Mouse (Mus musculus) T-helper 1 cell (primary cell): ENCODE measurements at regions not wholly inside any gene's neighbourhood (a gene's known extent, or its start where the extent isn't known, plus 50 kb on each side); places are given as distances from the start of the nearest gene placed in this dataset.

Experiments used
- in situ Hi-C: fragments of 300-600 bp; cut with MboI, MseI; formaldehyde crosslinking; loops from one replicate; pipeline ENCODE4 v1.15.1; 2025; ENCODE audit warnings: high pct_unique_total_duplicates

DNA sequence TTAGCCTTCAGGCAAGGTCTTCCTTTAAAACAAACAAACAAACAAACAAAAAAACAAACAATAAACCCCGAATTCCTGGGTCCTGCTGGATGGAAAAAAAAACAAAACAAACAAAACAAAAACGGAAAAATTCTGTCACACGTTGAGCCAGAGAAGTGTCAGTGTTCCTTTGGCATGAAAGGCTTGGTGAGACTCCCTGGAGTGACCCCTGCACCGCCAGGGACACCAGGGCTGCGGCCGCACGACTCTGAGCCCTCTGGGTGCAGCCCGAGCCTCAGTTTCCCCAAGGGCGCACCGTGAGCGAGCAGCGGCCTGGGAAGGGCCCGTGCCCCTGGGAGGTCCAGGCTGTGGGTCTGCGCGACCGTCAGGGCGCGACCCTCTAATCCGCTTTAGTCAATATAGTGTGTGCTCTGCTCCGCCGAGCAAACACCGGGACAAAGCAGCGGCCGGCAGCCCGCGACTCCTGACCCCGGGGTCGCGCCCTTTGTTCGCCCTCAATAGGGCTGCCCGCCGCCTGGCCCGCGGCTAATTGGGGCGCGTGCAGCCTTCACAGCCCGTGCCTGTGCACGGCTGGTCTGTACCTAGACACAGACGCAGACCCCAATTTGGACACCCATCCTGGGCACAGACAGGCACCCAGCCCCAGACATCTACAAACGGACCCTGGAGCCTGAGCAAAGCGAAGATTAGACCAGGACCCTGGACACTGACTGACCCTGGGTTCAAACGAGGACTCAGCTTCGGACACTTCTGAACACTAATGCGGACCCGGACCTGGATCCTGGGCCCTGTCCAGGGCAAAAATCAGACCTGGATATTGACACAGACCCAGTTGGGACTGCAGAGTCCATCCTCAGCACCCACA is 74.0 kb upstream of the Ppara start:
- in situ Hi-C loops: no loop called here

DNA sequence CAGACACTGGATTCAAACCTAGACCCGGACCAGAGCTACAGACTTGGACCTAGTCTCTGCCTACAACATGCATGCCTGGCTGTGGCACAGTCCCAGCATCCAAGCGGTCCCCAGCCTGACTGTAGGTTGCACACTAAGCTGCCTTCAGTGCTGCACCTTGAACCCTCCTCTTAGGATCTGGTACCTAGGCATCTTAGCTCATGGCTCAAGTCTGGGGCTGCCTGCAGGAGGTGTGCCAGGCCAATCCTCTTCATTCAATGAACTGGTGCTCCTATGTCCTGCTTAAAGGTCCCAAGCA is 73.4 kb upstream of the Ppara start:
- in situ Hi-C loops: no loop called here

DNA sequence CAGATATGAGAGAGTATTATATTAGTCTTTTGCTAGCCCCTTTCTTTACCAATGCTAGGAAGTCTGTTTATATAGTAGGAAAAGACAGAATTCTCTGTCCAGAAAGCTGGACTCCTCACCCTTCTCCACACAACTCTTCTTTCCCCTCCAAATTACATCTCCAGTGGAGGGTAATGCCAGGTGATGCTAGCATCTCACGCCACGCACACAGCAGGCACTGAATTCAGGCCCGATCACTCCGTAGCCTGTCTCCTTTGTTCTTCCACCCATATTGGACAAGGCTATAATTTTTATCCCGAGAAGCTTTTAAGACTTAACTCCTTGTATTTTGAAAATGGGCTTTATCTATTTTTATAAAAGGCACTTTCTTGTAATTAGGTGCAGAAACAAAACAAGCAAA is 73.0 kb upstream of the Ppara start:
- in situ Hi-C loops: no loop called here

DNA sequence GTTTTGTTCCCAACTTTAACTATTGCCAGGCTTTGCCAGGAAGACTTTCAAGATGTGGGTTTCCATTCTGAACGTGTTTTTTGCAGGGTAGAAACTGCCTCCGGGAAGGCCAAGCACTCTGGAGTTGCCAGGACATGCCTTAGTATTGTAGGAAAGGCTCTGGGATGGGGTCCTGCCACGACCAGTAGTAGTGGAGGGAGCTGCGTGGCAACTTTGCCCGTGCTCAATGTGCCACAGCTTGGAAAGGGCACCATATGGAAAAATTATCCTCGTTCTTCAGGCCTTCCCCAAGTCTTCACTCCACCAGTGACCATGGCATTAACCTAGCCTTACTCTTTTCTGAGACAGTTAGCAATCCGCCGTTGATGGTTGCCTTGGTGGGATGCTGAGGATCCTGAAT is 72.5 kb upstream of the Ppara start:
- in situ Hi-C loops: no loop called here

DNA sequence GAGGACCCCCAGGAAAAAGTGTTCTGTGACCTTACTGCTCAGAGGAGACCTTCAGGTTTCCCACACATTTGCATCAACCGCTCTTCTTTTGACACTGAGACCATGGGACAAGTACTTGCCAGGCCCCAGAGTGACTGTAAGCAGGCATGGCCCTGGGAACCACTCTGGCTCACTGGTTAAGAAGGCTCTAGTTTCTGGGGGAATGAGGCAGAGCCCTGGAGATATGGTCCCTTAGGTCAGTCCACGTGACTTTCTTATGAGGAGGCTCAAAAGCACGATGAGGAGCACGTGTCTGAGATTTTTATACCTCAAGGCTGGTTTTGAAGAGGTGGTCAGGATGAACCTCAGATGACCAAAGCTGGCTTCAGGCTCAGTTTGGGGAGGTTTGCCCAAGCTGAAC is 72.1 kb upstream of the Ppara start:
- in situ Hi-C loops: no loop called here

DNA sequence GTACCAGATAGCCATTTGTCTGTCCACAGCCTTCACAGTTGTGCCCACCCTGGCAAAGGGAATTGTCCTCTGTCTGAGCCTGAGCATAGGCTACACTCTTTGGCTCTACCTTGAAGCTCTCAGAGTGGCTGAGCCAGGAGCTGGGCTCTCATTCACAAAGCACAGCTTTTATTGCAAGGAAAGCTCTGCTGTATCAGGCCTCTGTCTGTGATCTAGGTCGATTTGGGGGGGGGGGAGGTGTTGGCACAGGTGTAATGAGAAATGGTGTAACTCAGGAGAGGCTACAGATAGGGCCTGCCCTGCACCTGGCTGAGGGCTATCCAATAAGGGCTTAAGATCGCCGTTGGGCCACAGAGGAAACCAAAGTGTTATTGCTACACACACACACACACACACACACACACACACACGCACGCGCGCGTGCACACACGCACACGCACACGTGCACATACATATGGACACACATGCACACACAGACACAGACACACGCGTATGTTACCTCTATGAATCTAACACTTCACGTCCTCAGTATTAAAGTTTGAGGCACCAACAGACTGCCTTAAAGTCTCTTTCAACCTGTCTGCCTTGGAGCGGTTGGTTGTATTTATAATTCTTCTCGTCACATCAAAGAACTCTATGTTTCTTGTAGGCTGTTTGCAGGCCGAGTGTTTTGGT is 70.9 kb upstream of the Ppara start:
- in situ Hi-C loops: no loop called here

DNA sequence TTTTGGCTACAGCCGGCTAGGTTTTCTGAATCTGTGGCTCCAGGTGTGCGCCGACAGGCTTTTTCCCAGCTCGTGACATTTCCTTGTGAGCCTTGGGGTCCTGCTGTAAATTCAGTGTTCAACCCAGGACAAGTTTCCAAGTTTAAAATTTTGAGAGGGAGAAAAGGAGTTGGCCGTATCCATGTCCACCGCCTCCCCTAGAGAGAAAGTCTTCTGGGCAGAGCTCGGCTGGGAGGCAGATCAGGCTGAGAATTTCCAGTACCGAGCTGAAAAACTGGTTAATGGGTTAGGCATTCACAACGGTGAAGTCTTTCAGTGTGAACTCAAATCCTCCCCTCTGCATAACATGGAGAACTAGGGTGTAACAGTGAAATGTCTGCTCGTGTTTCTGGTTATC is 70.4 kb upstream of the Ppara start:
- in situ Hi-C loops: no loop called here

DNA sequence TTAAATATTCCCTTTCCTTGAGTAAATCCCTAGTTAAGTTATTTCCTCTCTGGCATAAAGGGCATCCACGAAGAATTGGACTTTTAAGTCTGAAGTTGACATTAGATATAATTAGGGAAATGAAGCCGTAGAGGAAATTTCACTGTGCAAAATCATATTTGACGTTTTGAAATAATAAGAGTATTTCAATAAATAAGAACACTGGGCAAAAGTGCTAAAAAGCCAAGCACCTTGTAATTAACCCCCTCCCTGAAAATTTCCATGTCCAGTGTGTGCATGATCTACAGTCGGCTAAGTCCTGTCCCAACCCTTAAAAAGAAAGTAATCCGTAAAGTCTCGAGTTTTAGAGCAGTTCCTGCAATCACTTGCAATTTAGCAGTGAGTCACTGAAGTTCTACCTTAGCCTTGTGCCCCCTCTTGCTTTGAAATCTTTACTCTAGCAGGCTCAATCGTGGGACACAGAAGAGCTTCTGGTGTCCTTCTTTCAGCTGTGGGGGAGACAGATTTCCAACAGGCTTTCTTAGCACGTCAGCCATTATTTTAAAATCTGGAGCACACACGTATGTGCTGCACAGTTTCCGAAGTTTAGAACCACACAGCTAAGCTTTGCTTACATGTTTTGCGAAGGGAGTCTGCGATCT is 69.5 kb upstream of the Ppara start:
- in situ Hi-C loops: no loop called here

DNA sequence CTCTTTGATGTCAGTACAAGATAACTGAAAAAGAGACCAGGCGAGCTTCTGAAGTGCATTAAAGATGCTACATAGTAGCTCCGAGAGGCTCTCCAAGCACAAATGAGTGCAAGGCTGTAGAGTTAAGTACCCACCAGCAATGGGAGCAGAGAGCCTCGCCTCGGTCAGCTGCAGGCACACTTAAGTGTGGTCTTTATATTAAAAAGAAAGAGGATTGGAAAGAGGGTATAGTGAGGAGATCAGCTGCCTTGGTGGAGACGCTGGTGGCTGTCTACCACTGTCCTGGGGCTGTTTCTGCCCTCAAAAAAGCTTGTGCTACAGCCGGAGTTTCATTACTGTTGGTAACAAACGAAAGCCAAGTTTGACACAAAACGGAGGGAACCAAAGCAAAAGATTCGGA is 68.3 kb upstream of the Ppara start:
- in situ Hi-C loops: no loop called here

DNA sequence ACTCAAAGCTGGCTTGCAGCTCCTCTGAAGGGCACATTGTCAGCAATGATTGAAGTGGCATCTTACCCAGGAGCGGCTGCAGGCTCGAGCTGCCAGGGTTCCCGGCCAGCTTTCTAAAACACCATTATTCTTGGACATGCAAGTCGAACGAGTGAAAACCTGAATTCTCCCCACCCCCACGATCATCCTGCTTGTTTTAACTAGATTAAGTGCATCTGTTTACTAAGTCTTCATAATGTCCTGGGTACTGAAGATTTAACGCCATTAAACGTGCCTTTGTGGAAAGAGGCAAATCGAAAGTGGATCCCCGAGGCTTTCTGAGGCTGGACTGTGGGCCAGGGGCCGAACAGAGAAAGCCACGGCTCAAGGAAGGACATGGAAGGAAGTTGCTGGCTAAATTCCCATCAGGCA is 67.4 kb upstream of the Ppara start:
- in situ Hi-C loops: no loop called here

DNA sequence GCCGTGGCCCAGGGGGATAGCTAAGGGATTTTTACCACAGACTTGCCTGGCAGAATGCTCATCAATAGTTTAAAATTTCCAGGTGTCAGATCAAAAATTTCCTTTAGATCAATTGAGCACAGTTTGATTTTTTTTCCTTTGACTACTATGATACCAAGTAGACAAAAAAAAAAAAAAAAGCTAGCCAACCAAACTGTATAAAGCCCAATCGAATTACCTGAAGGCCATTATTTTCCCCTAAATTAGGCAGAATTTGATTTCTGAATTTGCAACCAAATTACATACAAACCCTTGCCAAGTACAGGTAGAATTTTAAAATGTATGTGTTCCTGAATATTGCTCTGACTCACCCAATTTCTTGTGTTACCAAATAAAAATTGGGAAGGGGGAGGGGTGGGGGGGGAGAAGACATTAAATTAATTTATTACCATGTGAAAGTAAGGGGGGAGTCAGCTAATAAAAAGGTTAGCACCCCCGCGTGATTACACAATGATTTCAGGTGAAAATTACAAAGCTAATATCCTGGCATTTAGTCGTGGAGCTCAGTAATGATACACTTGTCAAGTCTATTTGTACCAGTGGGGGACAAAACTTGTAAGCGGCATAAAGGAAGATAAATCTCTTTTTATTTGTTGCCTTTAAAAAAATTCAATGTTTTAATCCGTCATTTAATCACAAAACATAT is 66.7 kb upstream of the Ppara start:
- in situ Hi-C loops: no loop called here

DNA sequence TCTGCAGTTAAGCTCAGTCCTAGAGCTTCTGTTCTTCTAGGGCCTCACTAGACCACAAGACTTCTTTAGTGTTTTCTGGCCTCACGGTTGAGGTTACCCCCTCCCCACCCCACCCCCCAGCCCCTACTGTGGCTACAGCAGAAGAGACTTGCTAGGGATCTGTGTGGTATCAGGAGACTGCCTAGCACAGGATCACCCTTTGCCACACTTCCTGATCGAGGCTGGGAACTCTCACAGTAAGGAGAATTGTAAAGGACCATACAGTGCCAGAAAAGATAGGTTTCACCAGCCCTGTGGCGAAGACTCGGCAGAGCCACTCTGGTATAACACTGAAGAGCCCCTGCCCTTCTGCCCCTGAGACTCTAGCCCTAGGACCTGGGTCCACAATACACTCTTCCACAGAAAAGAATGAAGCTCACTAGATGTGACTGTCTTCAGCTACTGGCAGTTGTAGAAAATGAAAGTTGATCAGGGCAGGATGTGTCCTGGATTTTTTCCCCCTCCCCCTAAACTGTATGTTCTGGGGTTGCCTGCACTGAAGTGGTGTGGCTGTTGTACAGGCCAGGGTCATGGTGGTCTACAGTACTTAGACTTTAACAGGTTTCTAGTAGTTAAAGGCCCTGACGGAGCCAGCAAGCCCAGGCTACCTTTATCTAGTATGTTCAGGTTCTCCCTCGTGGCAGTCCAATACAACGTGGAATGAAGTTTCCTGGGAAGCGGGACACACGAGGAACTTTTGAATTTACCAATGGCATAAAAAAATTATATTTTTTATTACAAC is 65.7 kb upstream of the Ppara start:
- in situ Hi-C loops: no loop called here

DNA sequence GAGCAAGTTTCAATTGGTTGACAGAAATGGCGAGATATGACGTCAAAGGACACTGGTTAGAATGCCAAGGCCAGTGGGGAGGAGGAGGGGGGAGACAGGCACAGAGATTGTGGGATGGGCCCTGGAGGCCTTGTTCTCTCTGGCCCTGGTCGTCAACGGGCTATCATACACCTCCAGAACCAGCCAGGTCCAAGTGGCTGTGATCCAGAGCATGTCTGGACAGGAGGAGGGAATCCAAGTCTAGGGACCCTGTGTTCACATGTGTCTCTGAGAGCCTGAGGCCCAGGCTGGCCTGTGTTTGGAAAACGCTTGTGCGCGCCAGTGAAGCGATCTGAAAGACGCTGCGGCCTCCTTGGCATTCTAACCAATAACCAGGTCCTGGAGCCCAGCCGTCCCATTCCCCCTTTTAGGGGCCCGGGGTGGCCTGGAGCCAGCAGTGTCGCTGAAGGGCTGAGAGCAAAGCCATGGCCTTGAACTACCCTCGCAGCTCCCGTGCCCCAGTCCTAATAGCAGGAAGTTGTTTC is 65.1 kb upstream of the Ppara start:
- in situ Hi-C loops: no loop called here

DNA sequence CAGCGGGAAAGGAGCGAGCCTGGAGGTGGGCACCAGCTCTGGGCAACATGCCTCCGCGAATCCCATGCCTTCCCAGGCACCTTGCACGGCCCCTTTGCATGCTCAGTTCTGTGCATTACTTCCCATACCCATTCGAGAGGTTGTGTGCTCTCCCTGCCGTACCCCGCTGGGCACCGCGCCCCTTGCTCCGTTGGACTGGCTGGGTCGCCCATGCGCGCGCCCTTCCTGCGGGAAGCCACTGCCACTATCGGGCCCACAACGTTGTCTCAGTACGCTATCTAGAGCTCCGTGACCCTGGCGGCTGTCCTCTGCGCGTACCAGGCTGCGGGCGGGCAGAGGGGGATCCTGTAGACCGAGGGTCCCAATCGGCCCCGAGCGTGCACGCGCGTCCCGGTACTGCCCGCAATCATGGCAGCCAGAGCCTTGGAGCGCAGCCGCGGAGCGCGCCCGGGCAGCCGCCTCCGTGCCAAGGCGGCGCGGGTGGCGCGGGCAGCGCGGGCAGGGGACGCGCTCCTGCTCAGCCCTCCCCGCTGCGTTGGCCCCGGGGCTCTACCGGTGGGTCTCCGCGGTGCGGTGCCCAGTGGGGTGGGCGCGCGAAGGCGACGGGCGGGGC is 64.5 kb upstream of the Ppara start:
- in situ Hi-C loops: no loop called here

DNA sequence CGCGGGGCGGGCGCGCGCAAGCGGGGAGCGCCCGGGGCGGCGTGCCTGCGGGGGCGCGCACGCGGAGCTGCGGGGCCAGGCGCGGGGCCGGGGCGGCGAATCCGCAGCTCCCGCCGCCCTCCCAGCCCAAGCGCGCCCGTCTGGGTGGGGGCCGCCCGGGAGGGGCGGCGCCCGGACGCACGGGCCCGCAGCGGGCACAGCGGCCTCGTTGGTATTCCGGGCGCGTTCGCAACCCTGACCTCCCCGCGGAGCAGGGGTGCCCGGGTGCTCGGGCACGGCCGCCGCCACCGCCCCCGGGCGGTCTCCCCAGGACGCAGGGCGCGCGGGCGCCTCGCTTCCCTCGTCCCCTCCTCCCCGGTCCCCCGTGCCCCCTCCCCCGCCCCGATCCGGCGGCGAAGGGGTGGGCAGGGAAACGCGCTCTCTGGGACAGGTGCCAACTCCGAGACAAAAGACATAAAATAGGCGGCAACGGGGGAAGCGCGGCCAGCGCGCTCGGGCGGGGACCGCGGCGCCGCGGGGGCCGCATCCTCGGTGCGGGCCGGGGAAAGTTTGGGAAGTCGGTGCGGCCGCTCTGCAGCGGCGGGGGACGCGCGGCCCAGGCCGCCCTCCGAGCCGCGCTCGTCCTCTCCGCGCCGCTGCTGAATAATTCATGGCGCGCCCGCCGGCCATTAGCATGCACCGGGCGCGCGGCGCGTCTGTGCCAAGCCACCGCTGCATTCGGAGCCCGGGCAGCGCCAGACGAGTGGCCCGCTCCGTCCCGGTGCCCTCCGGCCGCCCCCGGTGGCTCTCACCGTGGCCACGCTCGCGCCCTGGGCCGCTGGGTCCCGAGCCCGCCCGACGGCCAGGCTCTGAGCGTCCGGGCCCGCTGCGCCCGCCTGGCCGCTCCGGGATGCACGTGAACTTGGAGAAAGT is 63.7 kb upstream of the Ppara start:
- in situ Hi-C loops: no loop called here

DNA sequence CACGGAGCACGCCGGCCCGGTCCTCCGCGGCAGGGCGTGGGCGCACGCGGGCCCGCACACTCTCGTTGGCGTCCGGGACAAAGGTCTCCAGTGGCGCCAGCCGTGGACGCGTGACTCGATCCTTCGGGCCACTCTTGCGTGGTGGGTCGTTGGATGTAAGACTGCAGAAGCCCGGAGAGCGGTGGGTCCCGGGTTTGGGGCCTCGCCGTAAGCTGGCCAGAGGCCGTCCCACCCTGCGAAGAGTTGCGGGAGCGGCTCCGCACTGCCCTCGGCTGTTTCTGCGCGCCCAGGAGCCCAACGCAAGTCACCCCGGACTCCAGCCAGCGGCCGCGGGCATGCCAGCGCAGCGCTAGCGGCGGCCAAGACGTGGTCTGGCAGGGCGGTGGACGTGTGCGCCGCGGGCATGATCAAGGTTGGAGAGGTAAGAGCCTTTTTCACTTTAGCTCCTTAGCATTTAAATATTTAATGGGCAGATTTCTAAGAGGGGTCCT is 63.0 kb upstream of the Ppara start:
- in situ Hi-C loops: no loop called here

DNA sequence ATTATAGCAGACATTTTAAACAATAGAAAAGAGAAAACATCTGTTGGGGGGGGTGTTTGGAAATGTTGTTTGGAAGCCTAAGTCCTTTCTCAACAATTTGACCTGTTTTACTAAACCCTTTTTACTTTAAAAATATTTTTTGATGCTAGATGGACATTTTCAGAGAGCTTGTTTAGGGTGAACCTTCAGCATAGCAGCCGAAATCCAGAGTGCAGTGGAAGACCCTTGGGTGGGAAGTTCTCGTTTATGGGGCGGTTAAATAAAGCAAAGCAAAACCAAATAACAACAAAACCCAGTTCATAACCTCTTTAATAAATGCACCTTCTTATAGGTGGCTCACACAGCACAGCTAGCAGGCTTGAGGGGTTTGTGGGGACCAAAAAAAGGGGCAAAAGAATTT is 62.4 kb upstream of the Ppara start:
- in situ Hi-C loops: no loop called here

DNA sequence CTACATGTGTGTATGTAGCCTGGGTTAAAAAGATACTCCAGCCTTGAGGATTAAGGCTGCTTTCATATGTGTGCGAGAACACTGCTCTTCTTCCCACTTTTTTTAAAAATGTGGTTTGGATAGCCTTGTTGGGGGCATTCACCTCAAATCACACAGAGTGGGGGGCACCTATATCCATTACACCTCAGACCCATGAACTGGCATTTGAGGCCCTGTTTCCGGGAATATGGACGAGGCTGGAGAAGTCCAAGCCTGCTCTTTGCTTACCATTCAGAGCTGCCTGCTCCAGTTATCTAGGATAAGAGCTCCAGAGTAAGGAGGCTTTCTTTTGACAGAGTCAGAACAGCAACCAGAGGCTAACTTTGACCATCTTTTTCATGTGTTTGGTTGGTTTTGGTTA is 61.9 kb upstream of the Ppara start:
- in situ Hi-C loops: no loop called here

DNA sequence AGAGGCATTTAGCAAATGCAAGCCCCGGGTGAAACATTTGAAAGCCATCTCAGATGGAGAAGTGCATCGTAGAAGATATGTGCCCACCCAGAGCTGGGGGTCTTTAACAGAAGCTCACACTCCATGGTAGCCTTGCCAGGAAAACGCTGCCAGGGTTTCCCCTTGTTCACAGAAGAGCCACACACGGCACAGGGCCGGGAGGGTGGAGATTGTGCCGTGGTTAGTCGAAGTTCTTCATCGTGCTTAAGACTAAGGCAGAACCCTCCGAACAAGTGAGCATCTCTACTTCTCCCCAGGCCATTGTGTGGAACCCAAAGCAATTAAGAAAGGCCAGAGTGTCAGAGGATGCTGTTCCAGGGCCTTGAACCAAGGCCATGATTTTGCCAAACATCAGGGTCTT is 61.3 kb upstream of the Ppara start:
- in situ Hi-C loops: no loop called here
